Mouse (Mus musculus) thymus, adult 2 months (tissue): ENCODE measurements around the gene Dock11.

Experiments used
- CTCF ChIP-seq: fragments of 200-500 bp; IDR thresholded peaks from 2 replicates; pipeline ENCODE4 v1.5.1; 2012; ENCODE audit warnings: mild to moderate bottlenecking, control low read depth, low read length, moderate library complexity, borderline replicate concordance; ENCODE audit not compliant: control insufficient read depth, poor library complexity, insufficient read depth; ENCODE audit errors: extremely low read depth
- POLR2A ChIP-seq: fragments of 200-500 bp; IDR thresholded peaks from 2 replicates; pipeline ENCODE4 v1.6.1; 2012; ENCODE audit warnings: mild to moderate bottlenecking, low read length, control low read depth, moderate library complexity; ENCODE audit not compliant: control insufficient read depth, poor library complexity, insufficient read depth; ENCODE audit errors: extremely low read depth

DNA sequence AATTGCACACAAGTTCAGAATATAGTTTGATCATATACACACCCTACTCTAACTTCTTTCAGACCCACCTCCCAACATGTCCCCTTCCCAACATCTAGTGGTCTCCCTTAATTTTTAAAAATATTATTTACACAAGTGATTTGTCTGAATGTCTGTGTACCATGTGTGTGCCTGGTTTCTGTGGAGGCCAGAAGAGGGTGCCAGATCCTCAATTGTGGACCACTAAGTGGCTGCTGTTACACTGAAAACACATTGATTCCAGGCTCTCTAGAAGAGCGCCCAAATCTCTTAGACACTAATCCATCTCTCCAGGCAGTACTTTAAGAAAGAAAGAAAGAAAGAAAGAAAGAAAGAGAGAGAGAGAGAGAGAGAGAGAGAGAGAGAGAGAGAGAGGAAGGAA, 8.9 kb upstream of the Dock11 start:
- TF ChIP-seq POLR2A (no peak), CTCF (no peak)
